Comparison of ENCODE assay signal across 8 mouse cellular contexts in the genomic region with DNA sequence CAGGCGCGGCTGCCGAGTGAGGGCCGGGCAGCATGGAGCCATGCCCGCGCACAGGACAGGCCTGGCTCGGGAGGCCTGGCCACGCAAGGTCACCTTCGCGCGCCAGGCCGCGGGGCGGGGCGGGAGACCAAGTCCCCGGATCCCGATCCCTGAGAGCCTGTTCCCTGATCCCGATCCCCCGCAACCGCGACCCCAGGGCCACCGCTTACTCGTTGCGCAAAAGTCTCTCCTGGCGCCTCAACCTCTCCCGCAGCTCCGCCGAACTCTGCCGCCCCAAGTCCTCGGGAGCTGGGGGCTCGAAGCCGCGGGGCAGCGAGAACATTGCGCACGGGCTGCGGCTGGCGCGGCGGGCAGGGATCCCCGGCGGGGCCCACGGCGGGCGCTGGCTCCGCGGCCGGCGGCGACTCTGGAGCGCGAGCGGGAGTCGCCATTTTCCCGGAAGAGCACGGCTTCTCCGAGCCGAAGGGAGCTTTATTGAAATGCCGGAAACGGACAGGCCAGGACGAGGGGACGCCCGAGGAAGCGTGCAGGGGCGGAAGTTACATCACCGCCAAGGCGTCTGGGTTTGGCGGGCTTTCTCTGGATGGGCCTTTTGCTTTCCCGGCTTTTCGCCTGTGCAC. TPM values are rescaled to one million over a fixed set of nuclear protein-coding genes. Genes with fewer than 3 reads are reported as not detected.
A peak's percentile ranks its signal among the peaks of the same experiment; 100 is the strongest.
DNase-seq lines count a peak whose midpoint lies in the region; ATAC-seq and TF ChIP-seq lines count a peak whose summit lies in the region.

TSS of gene Polr2m (minus strand) at position 461 of the 620 bp plus-strand sequence.

- peak; percentile 99 for ATAC-seq in frontal cortex, adult (ENCODE audit: low TSS enrichment)
- peak; percentile 99 for ATAC-seq in lung, postnatal 0 days

- peaks cover 36% of the 10 kb centered on the region for H3K36me3 ChIP-seq in hindbrain, embryonic 10.5 days
- peaks cover 14% of the 10 kb centered on the region for H3K36me3 ChIP-seq in lung, postnatal 0 days (ENCODE audit: insufficient read depth, low read length)

- peak within 1 kb of the TSS; percentile 100 for H3K9ac ChIP-seq in lung, postnatal 0 days (replicated peaks; ENCODE audit: low read depth)

- TF ChIP-seq CTCF in lung, postnatal 0 days (IDR thresholded peaks at IDR 0.05), result no peak

- under 1% methylated on average over 70 of the region's 70 CpGs for WGBS in hindbrain, embryonic 10.5 days
- WGBS in lung, postnatal 0 days, result under 1% methylated on average over 67 of the region's 70 CpGs

- H3K27ac ChIP-seq in hindbrain, embryonic 10.5 days, result peak within 1 kb of the TSS; percentile 100
- H3K27ac ChIP-seq in lung, postnatal 0 days (ENCODE audit: low read length), result peak within 1 kb of the TSS; percentile 96

- H3K4me1 ChIP-seq in hindbrain, embryonic 10.5 days (replicated peaks), result peaks cover 25% of the 10 kb centered on the region
- H3K4me1 ChIP-seq in lung, postnatal 0 days (ENCODE audit: insufficient read depth, low read depth, low read length), result peaks cover 7% of the 10 kb centered on the region; the same call in 1 of the 2 replicates

- peaks cover 7% of the 10 kb centered on the region; the same call in 1 of the 2 replicates for H3K27me3 ChIP-seq in hindbrain, embryonic 10.5 days (ENCODE audit: insufficient read depth, poor library complexity, severe bottlenecking)
- H3K27me3 ChIP-seq in lung, postnatal 0 days (replicated peaks; ENCODE audit: insufficient read depth, low read length), result no peaks in the 10 kb centered on the region

- peak within 1 kb of the TSS; percentile 97 for H3K4me3 ChIP-seq in hindbrain, embryonic 10.5 days
- peak within 1 kb of the TSS; percentile 95 for H3K4me3 ChIP-seq in lung, postnatal 0 days (ENCODE audit: low read depth, low read length)

- TF ChIP-seq EP300 in lung, postnatal 0 days (IDR thresholded peaks at IDR 0.05), result peak; percentile 37; the same call in 1 of the 2 replicates

- peak; percentile 95 for DNase-seq in MN1 (ENCODE audit: low spot score)
- peak; percentile 92 for DNase-seq in cerebellum, adult 9-10 months
- peak; percentile 95 for DNase-seq in hindbrain, embryonic 10.5 days (ENCODE audit: low spot score)
- DNase-seq in layer of hippocampus, adult 9-11 months, result peak; percentile 91
- peak; percentile 97 for DNase-seq in lung, postnatal 0 days (ENCODE audit: low spot score)
- DNase-seq in ovary, postnatal 14 days (ENCODE audit: low spot score), result peak; percentile 96
- peak; percentile 94 for DNase-seq in thymus, postnatal 14 days

- H3K4me2 ChIP-seq in lung, postnatal 0 days (replicated peaks; ENCODE audit: low read depth, low read length), result peak within 1 kb of the TSS; percentile 60

- H3K9me3 ChIP-seq in hindbrain, embryonic 10.5 days, result no peaks in the 10 kb centered on the region
- no peaks in the 10 kb centered on the region for H3K9me3 ChIP-seq in lung, postnatal 0 days (ENCODE audit: low read length)

RNA-seq across cellular contexts. Expression of gene Polr2m, which starts in this region (rescaled TPM):
- 528 and 549 TPM in 2 replicates for polyA plus RNA-seq in hindbrain, embryonic 10.5 days (2016; fragmentation: Nextera tagmentation; extraction: Ambion mirVana)
- 159 and 173 TPM in 2 replicates for polyA plus RNA-seq in lung, postnatal 0 days (2015; fragmentation: Nextera tagmentation; extraction: Ambion mirVana)

Comparison
In these comparisons a context has a peak if more than half of its experiments do, and no peak if none do; other contexts are left out.
1. Peak in every context shown above with its lines: DNase-seq, ATAC-seq, H3K4me3 ChIP-seq and H3K27ac ChIP-seq.